Mouse (Mus musculus) spleen, adult 2 months (tissue): ENCODE measurements around the gene Polrmt.

Experiments used
- CTCF ChIP-seq: fragments of 200-500 bp; IDR thresholded peaks from 2 replicates; pipeline ENCODE4 v1.5.1; 2011; ENCODE audit warnings: mild to moderate bottlenecking, inconsistent platforms; ENCODE audit not compliant: insufficient read depth, insufficient read length, insufficient replicate concordance; ENCODE audit errors: extremely low read depth
- POLR2A ChIP-seq: fragments of 200-500 bp; IDR thresholded peaks from 2 replicates; pipeline ENCODE4 v1.6.1; 2011; ENCODE audit warnings: low read depth, low read length, inconsistent platforms

GRCm38 (mm10) chr10:79686219-79686618 lies 60.2 kb downstream of the Polrmt start:
- no peak for TF ChIP-seq CTCF
- no peak for TF ChIP-seq POLR2A
